Mouse (Mus musculus) gastrocnemius, postnatal 36 days (tissue): ENCODE results near the gene Pole. TPM values are rescaled to one million over a fixed set of nuclear protein-coding genes. Genes with fewer than 3 reads are reported as not detected.

Experiments
- DNase-seq, 2 experiments: peaks; one replicate each; pipeline ENCODE4 v3.0.0; 2022
- intact Hi-C: fragments of 180-260 bp; cut with DNase I; formaldehyde crosslinking; loops from one replicate; pipeline ENCODE4 v1.15.1; 2025
- long read RNA-seq, 2 experiments: library from polyadenylated mRNA; stranded (forward); transcript quantifications; one replicate each; pipeline ENCODE4 v2.0.0; 2021
- total RNA-seq, 2 experiments: library from RNA; stranded (reverse); gene quantifications; 2 replicates each; pipeline ENCODE4 v1.2.3; 2021

Pole gene
- total RNA-seq: 1 to 10 TPM in 1 of 2 experiments, under 1 TPM in 1; 0.84 to 2.7 TPM
- long read RNA-seq, experiment 1: 0 reads
- long read RNA-seq, experiment 2, full-length matches to known transcripts: 2 of 2 reads
- long read RNA-seq, experiment 2, partial matches to known transcripts: 0 of 2 reads
- long read RNA-seq, experiment 2, other reads (novel, unspliced or antisense): 0 of 2 reads

GRCm38 (mm10) chr5:110285770-110286445, at the start of gene Pole, which contains the start of gene Pxmp2:
Gene Pole, plus strand, starts transcription at chr5:110286306.
Gene Pxmp2, minus strand, starts transcription at chr5:110286186.
- DNase-seq: peak; percentile 84 to 89
- intact Hi-C loops: no loop called here

- intact Hi-C loops: no loop called here
- no peak for DNase-seq
Observed at GRCm38 (mm10) chr5:110244091-110244490, 42.0 kb upstream of the Pole start.

GRCm38 (mm10) chr5:110266941-110267340, 19.2 kb upstream of the Pole start:
- intact Hi-C loops: no loop called here

GRCm38 (mm10) chr5:110269141-110270101, 16.7 kb upstream of the Pole start, which contains the start of gene Pgam5:
Gene Pgam5, minus strand, starts transcription at chr5:110269913.
- intact Hi-C loops: no loop called here
- peak; percentile 85 to 88 for DNase-seq

More at GRCm38 (mm10) chr5:110266941-110267340, 19.2 kb upstream of the Pole start:
- no peak for DNase-seq

- no peak for DNase-seq
- intact Hi-C loops: no loop called here
Observed at GRCm38 (mm10) chr5:110270242-110270641, 15.9 kb upstream of the Pole start.

- intact Hi-C loops: no loop called here
- DNase-seq: no peak
Observed at GRCm38 (mm10) chr5:110274147-110274546, 12.0 kb upstream of the Pole start.

GRCm38 (mm10) chr5:110274846-110275245, 11.3 kb upstream of the Pole start:
- no peak for DNase-seq
- intact Hi-C loops: no loop called here

- intact Hi-C loops: no loop called here
- DNase-seq: no peak
Observed at GRCm38 (mm10) chr5:110276391-110276790, 9.7 kb upstream of the Pole start.

- intact Hi-C loops: no loop called here
- no peak for DNase-seq
Observed at GRCm38 (mm10) chr5:110276910-110277309, 9.2 kb upstream of the Pole start.

GRCm38 (mm10) chr5:110281984-110282383, 4.1 kb upstream of the Pole start:
- intact Hi-C loops: no loop called here

GRCm38 (mm10) chr5:110284536-110284935, 1.6 kb upstream of the Pole start:
- intact Hi-C loops: no loop called here
- DNase-seq: peak; percentile 11 to 35

More at GRCm38 (mm10) chr5:110281984-110282383, 4.1 kb upstream of the Pole start:
- DNase-seq: no peak

GRCm38 (mm10) chr5:110285156-110285555, 950 bp upstream of the Pole start:
- DNase-seq: no peak
- intact Hi-C loops: no loop called here

- DNase-seq: no peak
- intact Hi-C loops: no loop called here
Observed at GRCm38 (mm10) chr5:110286446-110287083, 459 bp downstream of the Pole start.

GRCm38 (mm10) chr5:110287084-110287475, 974 bp downstream of the Pole start:
- intact Hi-C loops: no loop called here
- DNase-seq: no peak

- no peak for DNase-seq
- intact Hi-C loops: no loop called here
Observed at GRCm38 (mm10) chr5:110291649-110292048, 5.5 kb downstream of the Pole start.

- no peak for DNase-seq
- intact Hi-C loops: no loop called here
Observed at GRCm38 (mm10) chr5:110296637-110297036, 10.5 kb downstream of the Pole start.

GRCm38 (mm10) chr5:110300591-110300990, 14.5 kb downstream of the Pole start:
- intact Hi-C loops: no loop called here
- DNase-seq: no peak

- no peak for DNase-seq
- intact Hi-C loops: no loop called here
Observed at GRCm38 (mm10) chr5:110308861-110309260, 22.8 kb downstream of the Pole start.

GRCm38 (mm10) chr5:110313127-110313526, 27.0 kb downstream of the Pole start:
- intact Hi-C loops: no loop called here
- DNase-seq: no peak

- DNase-seq: no peak
- intact Hi-C loops: no loop called here
Observed at GRCm38 (mm10) chr5:110330508-110330907, 44.4 kb downstream of the Pole start.
